Mouse (Mus musculus) gastrocnemius, adult 18-20 months (tissue): Measurements from ENCODE around the gene Dstn. TPM values are rescaled to one million over a fixed set of nuclear protein-coding genes. Genes with fewer than 3 reads are reported as not detected.

ENCODE experiments used
- total RNA-seq, 2 experiments: library from RNA; stranded (reverse); gene quantifications; 2 replicates each; pipeline ENCODE4 v1.2.3; 2021

Dstn gene
- total RNA-seq, 2 experiments from 2014 or later: 22.0 to 27.3 TPM

Other genes with a start within 250 kb of the Dstn start
- gene Bfsp1, start 52.1 kb upstream of the Dstn start, total RNA-seq: not detected
- 10 to 100 TPM; 32.0 to 39.3 TPM for gene Rrbp1, start 95.9 kb downstream of the Dstn start, total RNA-seq
- not detected for gene Banf2, start 117.7 kb downstream of the Dstn start, total RNA-seq